Mouse (Mus musculus) liver, embryonic 14.5 days (tissue): ENCODE measurements around the gene Gm45233. TPM values are rescaled to one million over a fixed set of nuclear protein-coding genes. Genes with fewer than 3 reads are reported as not detected.

Experiments used
- ATAC-seq: fragments of 200-750 bp; cut with Nextera tagmentation; 2 replicates; pipeline ENCODE4 v1.8.0; 2017; ENCODE audit warnings: moderate number of reproducible peaks, mild to moderate bottlenecking, moderate library complexity; ENCODE audit not compliant: insufficient read depth
- DNase-seq, 3 experiments: peaks; one replicate each; pipeline ENCODE4 v3.0.0-alpha.2; 2012 to 2013; ENCODE audit warnings: low read depth in 3 of 3, low spot score in 3 of 3
- H3K27ac ChIP-seq: fragments of 300-500 bp; sonication (generic); 2 replicates; pipeline ENCODE4 v1.5.1; 2014; ENCODE audit warnings: moderate library complexity, mild to moderate bottlenecking, control low read depth, inconsistent platforms
- H3K27me3 ChIP-seq: fragments of 300-500 bp; sonication (generic); 2 replicates; pipeline ENCODE4 v1.6.1; 2014; ENCODE audit warnings: mild to moderate bottlenecking, low read length, moderate library complexity; ENCODE audit not compliant: control insufficient read depth, insufficient read depth
- H3K36me3 ChIP-seq: fragments of 300-500 bp; sonication (generic); replicated peaks from 2 replicates; pipeline ENCODE4 v1.6.1; 2014; ENCODE audit warnings: low read depth; ENCODE audit not compliant: control insufficient read depth, insufficient read depth
- H3K4me1 ChIP-seq, 2 experiments: fragments of 200-500 bp in 1 of 2; fragments of 300-500 bp in 1 of 2; sonication (generic) in 1 of 2; replicated peaks; 2 replicates each; pipeline ENCODE4 v1.6.1; 2012 to 2014; ENCODE audit warnings: antibody characterized with exemption in 1 of 2, inconsistent platforms in 1 of 2, low read length in 1 of 2; ENCODE audit not compliant: control insufficient read depth in 2 of 2, insufficient read depth in 2 of 2
- H3K4me2 ChIP-seq: fragments of 300-500 bp; sonication (generic); 2 replicates; pipeline ENCODE4 v1.6.1; 2014; ENCODE audit warnings: low read depth, mild to moderate bottlenecking, control low read depth, moderate library complexity
- H3K4me3 ChIP-seq, 2 experiments: fragments of 200-500 bp in 1 of 2; fragments of 300-500 bp in 1 of 2; sonication (generic) in 1 of 2; 2 replicates each; pipeline ENCODE4 v1.5.1; 2012 to 2014; ENCODE audit warnings: low read depth in 2 of 2, low read length in 2 of 2, mild to moderate bottlenecking in 2 of 2, control low read depth in 1 of 2, inconsistent platforms in 1 of 2, moderate library complexity in 1 of 2; ENCODE audit not compliant: insufficient read depth in 1 of 2
- H3K9ac ChIP-seq: fragments of 300-500 bp; sonication (generic); replicated peaks from 2 replicates; pipeline ENCODE4 v1.6.1; 2014; ENCODE audit warnings: mild to moderate bottlenecking, control low read depth, moderate library complexity
- H3K9me3 ChIP-seq: fragments of 300-500 bp; sonication (generic); 2 replicates; pipeline ENCODE4 v1.6.1; 2016; ENCODE audit warnings: low read length, mixed read lengths; ENCODE audit not compliant: control insufficient read depth
- CTCF ChIP-seq: IDR thresholded peaks from 2 replicates; pipeline ENCODE4 v1.5.1; 2016; ENCODE audit warnings: antibody characterized with exemption, low read depth, control low read depth
- EP300 ChIP-seq: IDR thresholded peaks from 2 replicates; pipeline ENCODE4 v1.6.1; 2016; ENCODE audit warnings: antibody characterized with exemption, low read depth
- WGBS: fragments of 180-500 bp; shearing (Covaris S2); extraction: QIAGEN DNeasy Blood & Tissue Kit; methylation state at CpG from one replicate; pipeline ENCODE4 v1.1.7; 2014; ENCODE audit not compliant: insufficient replicate concordance; 5-methylcytosine and 5-hydroxymethylcytosine counted together
- polyA plus RNA-seq, 2 experiments: library from polyadenylated mRNA; depleted of rRNA in 1 of 2; stranded (reverse) in 1 of 2; unstranded in 1 of 2; fragments of >200 nt; fragmentation: Nextera tagmentation in 1 of 2; extraction: Ambion mirVana in 1 of 2; gene quantifications; 2 replicates each; pipeline versions ENCODE4 v1.2.1 to v1.2.3; 2012 to 2014

Gene Gm45233
- polyA plus RNA-seq, 2 experiments = 0.26 TPM; not detected in 1

DNA sequence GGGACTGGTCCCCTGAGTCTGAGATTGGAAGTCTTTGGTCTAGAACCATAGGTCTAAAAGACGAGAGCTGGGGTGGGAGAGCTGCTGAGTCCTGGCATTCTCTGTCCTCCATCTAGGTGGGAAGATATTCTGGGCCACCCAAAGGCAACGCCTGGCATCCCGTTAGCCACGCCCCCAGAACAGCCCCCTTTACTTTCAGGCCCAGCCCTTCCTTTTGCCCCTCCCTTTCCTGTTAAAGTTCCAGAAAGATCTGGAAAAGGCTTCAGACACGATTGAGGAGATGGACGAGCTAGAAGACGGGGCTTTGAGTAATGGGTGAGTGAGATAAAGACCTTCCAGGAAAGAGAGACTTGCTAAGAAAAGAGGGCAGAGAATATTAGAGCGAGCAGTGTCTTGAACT, 16.5 kb upstream of the Gm45233 start, which contains the start of gene Lim2:
Lim2 (plus strand) TSS at position 265 of the 400 bp plus-strand sequence.
- Histone ChIP-seq H3K27ac (no peak within 1 kb of the TSS), H3K36me3 (no peaks in the 10 kb centered on the region), H3K4me2 (no peak within 1 kb of the TSS), H3K9ac (no peak within 1 kb of the TSS), H3K4me3 (no peak within 1 kb of the TSS), H3K27me3 (no peaks in the 10 kb centered on the region), H3K4me1 (no peaks in the 10 kb centered on the region; a peak in 1 of 4 replicates), H3K9me3 (no peaks in the 10 kb centered on the region)
- DNase-seq (no peak), ATAC-seq (no peak)
- no peak for TF ChIP-seq EP300
- no peak for TF ChIP-seq CTCF
- 47% methylated on average over 8 of the region's 8 CpGs for WGBS

DNA sequence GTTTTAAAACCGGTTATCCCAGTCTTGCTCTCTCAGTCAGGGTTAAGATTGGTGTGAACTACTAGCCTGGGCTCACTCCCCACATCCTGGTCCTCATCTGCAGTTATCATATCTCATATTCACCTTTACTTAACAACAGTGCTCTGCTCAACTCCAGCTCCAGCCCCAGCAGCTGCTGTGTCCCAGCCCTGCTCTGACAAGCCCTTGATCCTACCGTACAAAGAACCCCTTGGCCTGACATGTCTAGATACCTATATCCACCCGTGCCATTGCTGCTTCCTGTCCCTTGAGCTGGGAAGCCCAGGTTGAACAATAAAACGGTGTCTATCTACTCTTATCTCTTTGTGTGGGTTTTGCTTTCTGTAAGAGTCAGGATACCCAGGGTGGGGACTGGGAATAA, 14.4 kb upstream of the Gm45233 start:
- Histone ChIP-seq H3K4me3 (no peak overlapping the region), H3K36me3 (no peaks in the 10 kb centered on the region), H3K4me1 (no peaks in the 10 kb centered on the region), H3K9me3 (no peaks in the 10 kb centered on the region), H3K27ac (no peak overlapping the region), H3K4me2 (no peak overlapping the region), H3K9ac (no peak overlapping the region), H3K27me3 (no peaks in the 10 kb centered on the region)
- TF ChIP-seq CTCF (no peak), EP300 (no peak)
- ATAC-seq (no peak), DNase-seq (no peak)
- 19% methylated on average over 4 of the region's 4 CpGs for WGBS

DNA sequence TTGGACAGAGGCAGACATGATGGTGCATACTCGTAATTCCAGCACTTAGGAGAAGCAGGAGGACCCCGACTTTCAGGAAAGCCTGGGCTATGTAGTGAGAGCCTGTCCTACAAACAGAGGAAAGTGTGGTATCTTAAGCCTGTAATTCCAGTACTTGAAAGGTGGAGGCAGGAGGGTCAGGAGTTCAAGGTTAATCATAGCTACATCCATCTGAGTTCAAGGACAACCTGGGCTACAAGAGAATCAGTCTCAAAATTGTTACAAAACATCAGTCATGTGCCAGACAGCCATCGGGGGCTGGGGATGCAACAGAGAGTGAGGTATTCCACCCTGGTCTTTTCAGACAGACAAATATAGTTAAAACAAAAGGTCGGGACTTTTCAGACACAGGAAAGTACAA, 11.0 kb upstream of the Gm45233 start:
- 45% methylated on average over 4 of the region's 4 CpGs for WGBS

GRCm38 (mm10) chr7:43434676-43435075, 9.3 kb upstream of the Gm45233 start:
- ATAC-seq = no peak
- WGBS = 73% methylated on average over 5 of the region's 5 CpGs
- H3K9ac ChIP-seq = no peak overlapping the region
- H3K9me3 ChIP-seq = no peaks in the 10 kb centered on the region
- H3K4me2 ChIP-seq = no peak overlapping the region
- H3K4me1 ChIP-seq = no peaks in the 10 kb centered on the region
- DNase-seq = no peak
- no peak overlapping the region for H3K27ac ChIP-seq
- no peaks in the 10 kb centered on the region for H3K36me3 ChIP-seq
- H3K4me3 ChIP-seq = no peak overlapping the region
- H3K27me3 ChIP-seq = no peaks in the 10 kb centered on the region
- no peak for TF ChIP-seq CTCF
- no peak for TF ChIP-seq EP300

More for the DNA sequence above, 11.0 kb upstream of the Gm45233 start:
- Histone ChIP-seq H3K9me3 (no peaks in the 10 kb centered on the region), H3K9ac (no peak overlapping the region), H3K27ac (no peak overlapping the region), H3K36me3 (no peaks in the 10 kb centered on the region), H3K4me3 (no peak overlapping the region), H3K4me2 (no peak overlapping the region), H3K27me3 (no peaks in the 10 kb centered on the region), H3K4me1 (no peaks in the 10 kb centered on the region)
- DNase-seq (no peak), ATAC-seq (no peak)
- TF ChIP-seq EP300 = no peak
- TF ChIP-seq CTCF = no peak

GRCm38 (mm10) chr7:43436341-43437255, 7.3 kb upstream of the Gm45233 start, which contains the start of gene Nkg7:
Gene Nkg7 (plus strand): TSS chr7:43437073.
- Histone ChIP-seq H3K9me3 (no peaks in the 10 kb centered on the region), H3K4me1 (no peaks in the 10 kb centered on the region), H3K36me3 (no peaks in the 10 kb centered on the region), H3K27me3 (no peaks in the 10 kb centered on the region), H3K4me2 (no peak within 1 kb of the TSS), H3K4me3 (no peak within 1 kb of the TSS), H3K27ac (no peak within 1 kb of the TSS), H3K9ac (no peak within 1 kb of the TSS)
- ATAC-seq (no peak), DNase-seq (no peak)
- 43% methylated on average over 10 of the region's 10 CpGs for WGBS
- TF ChIP-seq EP300 = no peak
- no peak for TF ChIP-seq CTCF
